Mouse (Mus musculus) thymus, postnatal 4 days (tissue): ENCODE results near the gene Ecel1.
A peak's percentile ranks its signal among the peaks of the same experiment; 100 is the strongest.

Experiments used
- DNase-seq: peaks from one replicate; pipeline ENCODE4 v3.0.0; 2021

Ecel1 gene

DNA sequence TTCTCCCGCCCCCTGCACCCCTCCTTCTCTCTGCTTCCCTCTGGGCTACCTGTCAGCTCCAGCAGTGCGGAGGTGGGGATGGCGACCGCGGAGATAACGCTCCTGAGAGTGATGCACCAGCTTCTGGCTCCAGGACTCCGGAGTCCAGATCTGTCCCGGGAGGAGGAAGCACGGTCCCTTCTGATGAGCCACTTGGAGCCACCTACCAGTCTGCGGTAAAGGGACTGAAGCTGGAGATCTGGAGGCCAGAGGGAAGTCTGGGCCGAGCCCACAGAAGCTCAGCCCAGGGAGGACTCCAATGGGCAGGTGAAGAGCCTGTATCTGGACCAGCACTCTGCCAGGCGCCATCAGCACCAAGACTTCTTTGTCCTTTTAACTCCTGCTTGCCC lies at the start of gene Ecel1:
Ecel1 (minus strand) TSS at position 323 of the 389 bp plus-strand sequence.
- DNase-seq, result no peak

DNA sequence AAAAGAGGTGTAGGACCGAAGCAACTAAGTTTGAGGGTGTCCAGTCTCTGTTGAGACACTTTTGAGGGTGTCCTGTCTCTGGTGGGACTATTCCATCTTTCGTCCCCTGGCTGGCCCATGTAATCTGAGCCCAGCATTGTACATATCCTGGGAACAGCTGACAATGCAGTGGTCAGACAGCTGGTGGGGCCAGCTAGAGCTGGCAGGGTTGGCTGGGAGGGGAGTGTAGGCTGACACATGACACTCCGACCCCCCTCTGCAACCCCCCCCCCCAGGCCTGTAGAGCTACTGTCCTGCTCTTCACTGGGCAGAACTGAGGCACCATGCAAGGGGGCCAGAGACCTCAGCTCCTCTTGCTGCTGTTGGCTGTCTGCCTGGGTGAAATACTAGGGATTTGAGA lies 49.2 kb upstream of the Ecel1 start:
- no peak for DNase-seq

DNA sequence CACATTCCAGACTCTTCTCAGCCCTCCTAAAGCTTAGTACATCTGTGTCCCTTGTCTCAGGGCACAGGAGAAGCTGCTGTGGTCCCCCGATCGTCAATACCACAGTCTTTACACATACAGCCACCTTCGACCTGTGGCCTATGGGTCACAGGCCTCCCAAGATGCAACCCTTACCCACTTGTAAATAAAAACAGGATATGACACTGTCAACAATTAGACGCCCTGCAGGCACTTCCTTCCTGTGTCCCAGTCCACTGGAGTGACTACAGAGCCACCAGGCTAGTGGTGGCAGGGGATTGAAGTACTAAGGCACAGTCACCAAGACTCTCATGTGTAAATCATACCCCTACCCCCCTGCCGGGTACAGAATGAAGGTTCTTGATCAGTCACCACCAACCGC lies 48.7 kb upstream of the Ecel1 start:
- DNase-seq, result no peak

DNA sequence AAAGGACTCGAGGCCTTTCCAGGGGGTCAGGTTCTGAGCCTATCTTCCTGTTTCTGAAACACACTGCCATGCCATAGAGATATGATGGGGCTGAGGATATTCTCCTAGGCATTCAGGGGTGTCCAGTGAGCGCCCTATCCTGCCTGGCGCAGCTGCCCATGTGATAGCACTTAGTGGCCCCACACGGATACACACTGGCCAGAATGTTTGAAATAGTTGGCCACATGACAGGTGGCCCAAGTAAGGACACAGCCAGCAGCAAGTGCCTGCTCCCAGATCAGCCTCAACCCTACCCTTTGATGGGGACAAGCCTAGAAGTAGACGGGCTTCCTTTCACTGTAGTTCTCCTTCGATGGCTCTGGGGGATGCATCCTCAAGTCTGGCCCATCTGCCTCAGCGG lies 48.1 kb upstream of the Ecel1 start, which contains the start of gene Chrng:
Chrng (plus strand) TSS at position 193 of the 400 bp plus-strand sequence.
- no peak for DNase-seq

DNA sequence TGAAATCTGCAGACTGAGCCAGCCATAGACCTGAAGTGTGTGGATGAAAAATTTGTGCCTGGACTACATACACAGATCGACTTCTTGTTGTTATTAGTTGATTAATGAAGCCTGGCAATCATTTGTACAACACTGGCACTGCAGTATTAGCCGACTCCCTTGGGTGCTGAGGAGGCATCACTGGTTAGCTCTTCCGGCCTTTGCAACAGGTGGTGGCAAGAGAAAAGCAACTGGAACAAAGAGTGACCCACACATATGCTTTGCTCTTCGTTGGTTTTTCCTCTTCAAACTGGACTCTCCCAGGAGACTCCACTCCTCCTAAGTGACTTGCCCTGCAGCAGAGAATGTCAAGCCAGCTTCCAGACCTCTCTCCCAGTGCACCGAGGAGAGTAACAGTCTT lies 47.5 kb upstream of the Ecel1 start:
- no peak for DNase-seq

- DNase-seq, result no peak
These were observed 45.5 kb upstream of the Ecel1 start for GRCm38 (mm10) chr1:87201848-87202247.

- no peak for DNase-seq
These were observed 44.5 kb upstream of the Ecel1 start for GRCm38 (mm10) chr1:87200811-87201210.

DNA sequence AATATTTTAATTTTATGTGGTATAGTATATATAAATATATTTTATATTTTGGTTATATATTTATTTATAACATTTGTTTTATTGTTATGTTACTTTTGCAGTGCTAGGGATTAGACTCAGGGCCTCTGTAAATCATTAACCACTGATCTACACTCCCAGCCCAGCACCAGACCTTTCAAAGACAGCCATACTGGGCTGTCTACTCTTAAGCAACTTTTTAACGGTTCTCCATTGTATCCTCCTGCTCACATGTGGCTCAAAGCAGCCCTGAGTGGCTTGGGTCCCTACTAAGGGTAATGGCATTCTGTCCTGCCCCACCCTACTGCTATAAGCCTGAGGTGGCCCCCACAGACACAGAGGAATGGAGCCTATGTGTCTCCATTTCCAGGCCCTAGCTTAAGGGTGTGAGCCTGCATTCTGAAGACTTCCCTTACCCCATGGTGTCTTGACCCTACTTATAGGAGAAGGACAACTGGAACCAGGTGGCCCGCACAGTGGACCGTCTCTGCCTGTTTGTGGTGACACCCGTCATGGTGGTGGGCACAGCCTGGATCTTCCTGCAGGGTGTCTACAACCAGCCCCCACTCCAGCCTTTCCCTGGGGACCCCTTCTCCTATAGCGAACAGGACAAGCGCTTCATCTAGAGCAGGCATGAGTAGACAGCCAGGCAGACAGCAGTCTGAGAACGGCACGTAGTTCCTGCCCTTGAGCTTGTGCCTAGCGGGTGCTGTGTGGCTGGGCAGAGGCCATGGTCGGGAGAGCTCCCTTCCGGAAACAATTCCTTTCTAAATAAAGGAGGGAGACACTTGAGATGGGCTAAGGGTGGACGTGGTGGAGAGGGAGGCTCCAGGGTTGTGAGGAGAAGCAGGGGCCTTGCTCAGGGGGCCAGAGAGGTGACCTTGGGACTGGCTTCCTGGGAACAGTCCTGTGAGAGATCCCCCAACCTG lies 42.1 kb upstream of the Ecel1 start:
- no peak for DNase-seq

DNA sequence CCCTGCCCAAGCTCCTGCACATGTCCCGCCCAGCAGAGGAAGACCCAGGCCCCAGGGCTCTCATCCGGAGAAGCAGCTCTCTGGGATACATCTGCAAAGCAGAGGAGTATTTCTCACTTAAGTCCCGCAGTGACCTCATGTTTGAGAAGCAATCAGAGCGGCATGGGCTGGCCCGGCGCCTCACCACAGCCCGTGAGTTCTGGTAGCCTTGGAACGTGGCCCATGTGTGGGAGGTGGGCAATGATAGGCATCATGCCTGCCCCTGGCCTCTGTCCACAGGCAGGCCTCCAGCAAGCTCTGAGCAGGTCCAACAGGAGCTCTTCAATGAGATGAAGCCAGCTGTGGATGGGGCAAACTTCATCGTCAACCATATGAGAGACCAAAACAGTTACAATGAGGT lies 41.0 kb upstream of the Ecel1 start:
- DNase-seq, result no peak

- no peak for DNase-seq
These were observed 34.1 kb upstream of the Ecel1 start, which contains the start of gene Chrnd for GRCm38 (mm10) chr1:87190429-87190828. Chrnd (plus strand) TSS chr1:87190607.

- DNase-seq, result peak; percentile 82
These were observed 30.7 kb upstream of the Ecel1 start for GRCm38 (mm10) chr1:87187037-87187355.

- peak; percentile 31 for DNase-seq
These were observed 30.1 kb upstream of the Ecel1 start for GRCm38 (mm10) chr1:87186261-87187036.

- DNase-seq, result peak; percentile 43
These were observed 29.2 kb upstream of the Ecel1 start for GRCm38 (mm10) chr1:87185526-87185925.

- peak; percentile 87 for DNase-seq
These were observed 28.4 kb upstream of the Ecel1 start for GRCm38 (mm10) chr1:87184751-87185139.

GRCm38 (mm10) chr1:87183998-87184750 lies 27.9 kb upstream of the Ecel1 start:
- DNase-seq, result peak; percentile 47

DNA sequence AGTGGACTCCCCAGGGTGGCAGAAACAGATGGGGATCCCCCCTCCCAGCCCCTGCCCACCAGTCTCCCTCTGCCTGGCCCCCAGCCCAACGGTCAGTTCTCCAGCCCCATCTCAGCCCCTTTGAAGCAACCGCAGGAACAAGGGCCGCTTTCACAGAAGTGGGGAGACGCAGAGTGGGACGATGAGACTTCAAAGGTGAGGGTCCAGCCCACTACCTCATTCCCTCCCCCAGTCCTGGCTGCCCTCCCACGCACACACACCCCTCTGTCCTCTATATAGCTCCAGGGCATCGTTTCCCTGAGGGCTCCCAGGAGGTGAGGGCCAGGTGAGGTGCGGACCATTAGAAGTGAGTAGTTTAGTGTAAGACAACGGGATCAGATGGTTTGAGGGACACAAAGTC lies 26.7 kb upstream of the Ecel1 start, which contains the start of gene Prss56:
Prss56 (plus strand) TSS at position 301 of the 400 bp plus-strand sequence.
- DNase-seq, result no peak

DNA sequence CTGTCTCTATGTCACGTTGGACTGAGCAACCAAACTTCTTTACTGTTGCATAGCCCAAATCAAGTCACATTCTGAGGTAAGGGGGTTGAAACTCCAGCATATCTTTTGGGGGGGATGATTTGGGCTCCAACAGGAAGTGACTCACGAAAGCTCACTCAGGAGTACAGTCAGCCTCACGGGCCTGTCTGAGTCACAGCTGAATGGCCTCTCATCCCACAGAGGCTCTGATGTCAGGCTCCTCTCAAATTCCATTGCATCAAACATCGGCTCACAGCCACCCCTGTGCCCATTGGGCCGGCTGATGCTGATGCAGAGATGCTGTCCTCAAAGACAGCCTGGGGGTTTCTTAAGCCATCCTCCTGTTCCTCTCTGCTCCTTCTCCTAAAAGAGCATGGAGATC lies 24.6 kb upstream of the Ecel1 start:
- DNase-seq, result no peak

DNA sequence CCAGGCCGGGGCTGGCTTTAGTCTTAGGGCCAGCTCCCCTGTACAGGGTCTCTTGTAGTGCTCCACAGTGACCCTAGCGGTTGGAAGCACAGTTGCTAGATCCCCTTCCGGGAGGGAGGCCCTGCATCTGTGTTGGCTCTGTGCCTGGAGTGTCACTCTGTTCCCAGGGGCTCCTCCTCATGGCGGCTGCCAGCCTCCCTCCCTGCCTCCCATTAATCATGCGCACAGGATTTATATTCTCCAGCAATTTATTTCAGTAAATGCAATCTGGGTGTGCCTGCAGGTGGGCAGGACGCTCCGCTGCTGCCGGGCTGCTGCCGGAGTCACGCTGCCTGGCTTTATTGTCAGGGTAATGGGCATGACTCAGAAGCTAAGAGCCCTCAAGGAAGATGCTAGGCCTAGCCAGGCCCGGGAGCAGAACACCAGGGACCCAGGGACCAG lies 19.6 kb upstream of the Ecel1 start:
- DNase-seq, result no peak

DNA sequence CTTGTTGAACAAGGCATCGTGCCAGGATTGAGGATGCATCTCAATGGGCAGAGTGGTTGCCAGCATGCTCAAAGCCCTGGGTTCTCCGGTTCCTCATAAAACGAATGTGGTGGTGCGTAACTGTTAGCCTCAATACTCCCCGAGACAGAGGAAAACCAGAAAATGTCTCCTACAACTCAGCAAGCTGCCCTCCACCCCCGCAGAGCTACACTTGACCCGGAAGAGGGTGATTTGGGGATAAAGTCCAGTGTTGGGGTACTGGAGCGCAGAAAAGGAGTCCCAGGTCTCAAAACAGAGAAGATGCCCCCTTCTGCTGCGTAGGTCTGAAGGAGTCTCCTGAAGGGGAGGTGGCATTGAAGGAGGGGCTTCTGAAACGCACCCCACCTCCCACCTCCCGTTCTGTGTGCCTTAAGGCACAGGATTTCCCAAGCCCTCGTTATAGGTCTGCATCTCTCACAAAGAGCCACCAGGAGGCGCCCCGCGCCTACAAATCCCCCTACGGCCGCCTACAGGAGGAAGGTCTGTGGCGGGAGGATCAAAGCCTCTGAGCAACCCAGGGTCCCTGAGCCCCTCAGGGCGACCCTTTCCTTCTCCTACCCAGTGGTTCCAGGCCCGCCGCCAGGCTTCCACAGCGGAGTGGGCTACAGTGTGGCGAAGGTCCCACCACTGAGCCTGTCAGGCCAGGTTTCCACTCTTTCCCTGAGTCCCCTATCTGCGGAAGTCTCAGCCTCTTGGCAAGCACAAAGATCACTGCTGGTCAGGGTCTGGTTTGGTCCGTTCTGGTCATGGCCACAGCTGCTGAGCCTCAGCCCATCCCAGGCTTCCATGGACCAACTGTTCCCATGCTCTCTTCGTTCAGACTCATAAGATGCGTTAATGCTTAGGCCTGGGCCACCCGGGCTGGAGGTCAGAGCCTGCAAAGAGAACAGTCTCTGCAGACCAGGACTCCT lies 18.0 kb upstream of the Ecel1 start:
- DNase-seq, result peak; percentile 81

- DNase-seq, result no peak
These were observed 16.0 kb upstream of the Ecel1 start for GRCm38 (mm10) chr1:87172316-87172715.

- no peak for DNase-seq
These were observed 15.0 kb upstream of the Ecel1 start for GRCm38 (mm10) chr1:87171312-87171711.

GRCm38 (mm10) chr1:87170458-87170857 lies 14.1 kb upstream of the Ecel1 start:
- no peak for DNase-seq
